Mouse (Mus musculus): ENCODE measurements at regions not wholly inside any gene's neighbourhood (a gene's known extent, or its start where the extent isn't known, plus 50 kb on each side); places are given as distances from the start of the nearest gene placed in this dataset.

DNA sequence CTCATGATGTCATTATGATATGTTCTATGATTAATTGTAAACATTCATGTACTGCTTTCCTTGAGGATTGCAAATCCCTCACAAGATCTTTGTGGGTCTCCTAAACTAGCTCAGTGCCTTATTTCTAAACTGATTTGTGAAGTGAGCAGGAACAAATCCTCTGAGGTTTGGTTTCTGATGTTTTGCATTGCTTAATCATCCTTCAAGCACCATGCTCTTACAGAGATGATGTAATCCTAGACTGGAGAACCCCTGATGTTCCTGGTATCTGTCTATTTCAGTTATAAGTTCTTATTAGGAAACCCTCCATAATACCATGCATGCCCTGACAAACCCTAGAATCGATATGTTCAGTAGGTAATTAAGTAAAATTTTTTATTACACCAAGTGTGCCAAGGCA is 113.7 kb downstream of the Gm11146 start:
- Histone ChIP-seq H3K4me3 (ENCODE audit: insufficient read depth, low read depth, low read length) (no peak overlapping the region), H3K36me3 (ENCODE audit: control insufficient read depth, insufficient read depth, low read length) (no peaks in the 10 kb centered on the region), H3K27ac (ENCODE audit: insufficient read depth, low read depth, low read length) (no peak overlapping the region), H3K4me1 (ENCODE audit: control insufficient read depth, insufficient read depth, low read length) (no peaks in the 10 kb centered on the region), H3K27me3 (replicated peaks; ENCODE audit: control insufficient read depth, insufficient read depth, low read length) (no peaks in the 10 kb centered on the region)
- TF ChIP-seq POLR2A (IDR thresholded peaks at IDR 0.05; ENCODE audit: low read depth, low read length) (no peak), CTCF (conservative IDR thresholded peaks at IDR 0.05; ENCODE audit: insufficient read depth, insufficient read length, low read depth, low read length) (no peak)
- DNase-seq = no peak
- WGBS = 85% methylated on average over 1 of the region's 1 CpGs

DNA sequence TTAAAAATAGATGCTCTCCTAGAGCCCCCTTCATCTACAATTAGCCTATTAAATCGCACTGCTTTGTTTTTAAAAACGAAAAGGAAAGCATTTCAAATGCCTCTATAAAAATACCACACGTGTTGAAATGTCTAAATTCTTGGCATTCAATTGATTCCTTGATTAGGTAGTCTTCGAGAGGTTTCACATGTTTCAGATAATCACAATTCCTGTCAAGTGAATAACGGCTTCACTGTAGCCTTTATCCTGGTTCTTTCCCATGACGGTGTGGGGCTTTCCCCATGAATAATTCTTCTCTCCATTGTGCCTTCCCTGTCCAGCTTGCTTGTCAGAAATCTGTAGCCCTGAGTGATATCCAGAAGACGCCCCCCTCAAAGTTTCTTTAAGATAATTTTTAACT is 122.1 kb downstream of the Gm11146 start:
- WGBS = 53% methylated on average over 7 of the region's 7 CpGs
- Histone ChIP-seq H3K27ac (ENCODE audit: insufficient read depth, low read depth, low read length) (no peak overlapping the region), H3K36me3 (ENCODE audit: control insufficient read depth, insufficient read depth, low read length) (no peaks in the 10 kb centered on the region), H3K4me3 (ENCODE audit: insufficient read depth, low read depth, low read length) (no peak overlapping the region), H3K4me1 (ENCODE audit: control insufficient read depth, insufficient read depth, low read length) (no peaks in the 10 kb centered on the region), H3K27me3 (replicated peaks; ENCODE audit: control insufficient read depth, insufficient read depth, low read length) (no peaks in the 10 kb centered on the region)
- no peak for TF ChIP-seq POLR2A (IDR thresholded peaks at IDR 0.05; ENCODE audit: low read depth, low read length)
- TF ChIP-seq CTCF (conservative IDR thresholded peaks at IDR 0.05; ENCODE audit: insufficient read depth, insufficient read length, low read depth, low read length) = no peak
- DNase-seq = no peak

GRCm38 (mm10) chr16:77471868-77472267 is 130.0 kb downstream of the Gm11146 start:
- Histone ChIP-seq H3K4me3 (ENCODE audit: insufficient read depth, low read depth, low read length) (no peak overlapping the region), H3K27ac (ENCODE audit: insufficient read depth, low read depth, low read length) (no peak overlapping the region), H3K4me1 (ENCODE audit: control insufficient read depth, insufficient read depth, low read length) (no peaks in the 10 kb centered on the region; the same call in 1 of the 2 replicates), H3K36me3 (ENCODE audit: control insufficient read depth, insufficient read depth, low read length) (no peaks in the 10 kb centered on the region), H3K27me3 (replicated peaks; ENCODE audit: control insufficient read depth, insufficient read depth, low read length) (no peaks in the 10 kb centered on the region)
- 90% methylated on average over 3 of the region's 3 CpGs for WGBS
- TF ChIP-seq POLR2A (IDR thresholded peaks at IDR 0.05; ENCODE audit: low read depth, low read length) (no peak), CTCF (conservative IDR thresholded peaks at IDR 0.05; ENCODE audit: insufficient read depth, insufficient read length, low read depth, low read length) (no peak)
- no peak for DNase-seq

DNA sequence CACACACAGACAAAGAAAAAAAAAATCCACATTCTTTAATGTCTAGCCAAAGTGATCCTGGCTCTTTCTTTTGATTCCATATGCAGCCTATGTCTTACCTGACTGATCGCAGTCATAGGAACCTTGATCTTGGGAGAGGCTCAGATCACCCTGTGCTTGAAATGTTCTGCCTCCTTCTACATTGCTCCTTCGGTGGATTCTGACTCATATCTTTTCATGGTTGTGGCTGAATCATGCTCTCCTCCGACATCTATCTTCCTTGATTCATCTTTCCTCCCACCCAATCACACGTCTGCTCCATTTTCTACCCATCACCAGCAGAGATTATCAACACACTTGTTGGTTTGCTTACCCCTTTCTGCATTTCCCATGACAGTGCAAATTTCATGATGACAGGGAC is 132.0 kb downstream of the Gm11146 start:
- H3K4me3 ChIP-seq (ENCODE audit: insufficient read depth, low read depth, low read length) = no peak overlapping the region
- no peak overlapping the region for H3K27ac ChIP-seq (ENCODE audit: insufficient read depth, low read depth, low read length)
- WGBS = 82% methylated on average over 4 of the region's 4 CpGs
- H3K27me3 ChIP-seq (replicated peaks; ENCODE audit: control insufficient read depth, insufficient read depth, low read length) = no peaks in the 10 kb centered on the region
- DNase-seq = no peak
- TF ChIP-seq CTCF (conservative IDR thresholded peaks at IDR 0.05; ENCODE audit: insufficient read depth, insufficient read length, low read depth, low read length) = no peak
- no peaks in the 10 kb centered on the region for H3K36me3 ChIP-seq (ENCODE audit: control insufficient read depth, insufficient read depth, low read length)
- no peaks in the 10 kb centered on the region; the same call in 1 of the 2 replicates for H3K4me1 ChIP-seq (ENCODE audit: control insufficient read depth, insufficient read depth, low read length)

- 52% methylated on average over 6 of the region's 6 CpGs for WGBS
- H3K27ac ChIP-seq (ENCODE audit: insufficient read depth, low read depth, low read length) = no peak overlapping the region
- TF ChIP-seq CTCF (conservative IDR thresholded peaks at IDR 0.05; ENCODE audit: insufficient read depth, insufficient read length, low read depth, low read length) (no peak), POLR2A (IDR thresholded peaks at IDR 0.05; ENCODE audit: low read depth, low read length) (no peak)
- H3K4me1 ChIP-seq (ENCODE audit: control insufficient read depth, insufficient read depth, low read length) = peaks cover 3% of the 10 kb centered on the region; the same call in 1 of the 2 replicates
- H3K4me3 ChIP-seq (ENCODE audit: insufficient read depth, low read depth, low read length) = no peak overlapping the region
- DNase-seq = peak; percentile 23
- H3K27me3 ChIP-seq (replicated peaks; ENCODE audit: control insufficient read depth, insufficient read depth, low read length) = no peaks in the 10 kb centered on the region
- no peaks in the 10 kb centered on the region for H3K36me3 ChIP-seq (ENCODE audit: control insufficient read depth, insufficient read depth, low read length)
Measured at GRCm38 (mm10) chr16:77469328-77469875, 132.5 kb downstream of the Gm11146 start.

DNA sequence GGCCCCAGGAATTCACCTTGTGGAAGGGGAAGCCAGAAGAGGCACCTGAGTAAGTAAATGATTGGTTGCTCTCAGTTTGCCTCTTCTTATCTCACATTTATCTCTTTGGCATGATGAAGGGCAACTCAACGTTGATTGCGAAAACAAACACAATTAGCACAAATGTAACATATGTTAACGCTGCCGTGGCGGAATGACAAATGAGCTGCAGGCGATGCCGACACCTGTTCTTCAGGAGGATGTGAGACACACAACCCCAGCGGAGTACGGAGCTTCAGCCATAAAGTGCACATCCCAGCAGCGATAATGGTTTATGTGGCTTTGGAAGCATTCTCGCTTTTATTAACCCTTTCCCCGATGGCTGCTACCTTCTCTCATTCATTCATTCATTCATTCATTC is 134.7 kb downstream of the Gm11146 start:
- no peak overlapping the region for H3K27ac ChIP-seq (ENCODE audit: insufficient read depth, low read depth, low read length)
- no peak for DNase-seq
- TF ChIP-seq POLR2A (IDR thresholded peaks at IDR 0.05; ENCODE audit: low read depth, low read length) (no peak), CTCF (conservative IDR thresholded peaks at IDR 0.05; ENCODE audit: insufficient read depth, insufficient read length, low read depth, low read length) (no peak)
- no peaks in the 10 kb centered on the region for H3K27me3 ChIP-seq (replicated peaks; ENCODE audit: control insufficient read depth, insufficient read depth, low read length)
- peaks cover 3% of the 10 kb centered on the region; the same call in 1 of the 2 replicates for H3K4me1 ChIP-seq (ENCODE audit: control insufficient read depth, insufficient read depth, low read length)
- H3K4me3 ChIP-seq (ENCODE audit: insufficient read depth, low read depth, low read length) = no peak overlapping the region
- WGBS = 92% methylated on average over 12 of the region's 12 CpGs
- H3K36me3 ChIP-seq (ENCODE audit: control insufficient read depth, insufficient read depth, low read length) = no peaks in the 10 kb centered on the region

DNA sequence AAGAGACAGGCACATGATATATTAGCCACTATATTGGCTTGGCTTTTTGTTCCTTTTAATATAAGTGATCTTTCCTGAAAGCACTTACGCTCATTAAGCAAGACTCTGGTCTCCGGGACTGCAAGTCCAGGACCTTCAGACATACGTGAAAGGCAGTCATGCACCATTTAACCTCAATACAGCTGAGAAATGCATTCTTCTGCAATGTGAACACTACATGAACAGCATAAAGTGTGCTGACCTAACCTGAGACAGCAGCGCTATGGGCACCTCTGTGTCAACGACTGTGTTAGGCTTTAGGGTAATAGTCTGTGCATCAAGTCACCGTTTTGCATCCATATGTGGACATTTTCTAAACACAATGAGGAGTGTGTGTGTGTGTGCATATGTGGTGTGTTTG is 137.3 kb downstream of the Gm11146 start:
- DNase-seq = peak; percentile 31
- TF ChIP-seq CTCF (conservative IDR thresholded peaks at IDR 0.05; ENCODE audit: insufficient read depth, insufficient read length, low read depth, low read length) = no peak
- no peak for TF ChIP-seq POLR2A (IDR thresholded peaks at IDR 0.05; ENCODE audit: low read depth, low read length)
- H3K36me3 ChIP-seq (ENCODE audit: control insufficient read depth, insufficient read depth, low read length) = no peaks in the 10 kb centered on the region
- no peaks in the 10 kb centered on the region for H3K27me3 ChIP-seq (replicated peaks; ENCODE audit: control insufficient read depth, insufficient read depth, low read length)
- H3K27ac ChIP-seq (ENCODE audit: insufficient read depth, low read depth, low read length) = no peak overlapping the region
- H3K4me3 ChIP-seq (ENCODE audit: insufficient read depth, low read depth, low read length) = no peak overlapping the region
- H3K4me1 ChIP-seq (ENCODE audit: control insufficient read depth, insufficient read depth, low read length) = peaks cover 3% of the 10 kb centered on the region; the same call in 1 of the 2 replicates
- 50% methylated on average over 6 of the region's 6 CpGs for WGBS

Data from kidney, adult 2 months (tissue).